Mouse (Mus musculus): ENCODE results near the gene Kbtbd13.
A peak's percentile ranks its signal among the peaks of the same experiment; 100 is the strongest.

The Kbtbd13 gene

DNA sequence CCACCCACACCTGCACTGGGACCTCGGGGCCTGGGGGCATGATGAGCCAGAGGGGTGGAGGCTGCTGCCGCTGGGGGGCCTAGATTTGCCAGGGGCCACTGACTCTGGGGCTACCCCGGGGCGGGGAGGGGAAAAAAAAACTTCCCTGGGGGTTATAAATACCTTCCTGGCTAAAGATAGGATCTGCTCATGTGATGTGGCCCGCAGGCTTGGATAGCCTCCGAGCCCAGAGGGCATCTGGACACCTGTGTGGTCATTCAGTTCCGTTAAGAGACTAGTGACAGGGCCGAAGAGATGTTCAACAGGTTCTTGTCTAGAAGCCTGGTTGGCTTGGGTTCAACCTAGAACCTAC lies at the start of gene Kbtbd13:
Kbtbd13 (minus strand) TSS at position 40 of the 352 bp plus-strand sequence.
- DNase-seq (ENCODE audit: extremely low spot score, low read depth, low spot score): no peak

DNA sequence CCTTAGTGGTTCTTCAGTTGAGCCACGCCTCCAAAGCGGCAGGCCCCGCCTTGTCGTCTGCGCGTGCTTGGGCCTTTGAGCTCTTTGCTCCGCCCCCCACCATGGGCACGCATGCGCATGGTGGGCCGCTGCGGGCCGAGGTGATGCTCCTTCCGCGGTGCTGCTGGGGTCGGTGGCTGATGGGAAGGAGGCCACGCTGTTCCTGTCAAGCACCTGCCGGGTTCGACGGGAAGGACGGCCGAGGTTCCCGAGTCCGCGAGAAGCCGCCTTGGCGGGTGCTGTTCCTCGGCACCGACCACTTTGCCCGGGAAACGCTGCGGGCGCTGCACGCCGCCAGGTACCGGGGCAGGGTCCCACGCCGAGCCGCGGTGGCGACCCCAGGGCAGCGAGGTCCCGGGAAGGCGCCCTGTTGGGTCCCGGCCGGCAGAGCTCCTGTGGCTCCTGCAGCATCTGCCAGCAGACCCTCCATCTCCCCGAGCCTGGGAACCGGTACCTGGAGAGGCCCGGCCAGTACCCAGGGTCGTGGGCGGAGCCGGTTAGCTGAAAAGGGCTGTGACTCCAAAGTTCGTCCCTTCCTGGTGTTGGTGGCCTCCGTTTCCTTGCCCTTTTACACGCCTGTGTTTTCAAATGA lies 44.3 kb upstream of the Kbtbd13 start, which contains the start of gene Mtfmt:
Mtfmt (plus strand) TSS at position 112 of the 631 bp plus-strand sequence.
- peak; percentile 77 for DNase-seq (ENCODE audit: extremely low spot score, low read depth, low spot score)

DNA sequence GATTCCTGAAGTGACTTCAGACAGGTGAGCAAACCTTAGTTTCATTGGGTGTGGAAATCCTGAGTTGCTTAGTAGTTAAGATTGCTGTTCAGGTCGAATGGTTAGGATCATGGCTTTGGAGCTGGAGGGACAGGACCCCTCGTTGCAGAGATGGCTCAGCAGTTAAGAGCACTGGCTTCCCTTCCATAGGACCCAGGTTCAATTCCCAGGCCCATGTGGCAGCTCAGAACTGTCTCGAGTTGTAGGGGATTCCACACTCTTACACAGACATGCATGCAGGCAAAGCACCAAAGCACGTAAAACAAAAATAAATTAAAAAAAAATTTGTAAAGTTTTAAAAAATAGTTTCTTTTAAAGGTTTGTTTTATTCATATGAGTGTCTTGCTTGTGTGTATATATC lies 43.8 kb upstream of the Kbtbd13 start:
- DNase-seq (ENCODE audit: extremely low spot score, low read depth, low spot score): no peak

DNA sequence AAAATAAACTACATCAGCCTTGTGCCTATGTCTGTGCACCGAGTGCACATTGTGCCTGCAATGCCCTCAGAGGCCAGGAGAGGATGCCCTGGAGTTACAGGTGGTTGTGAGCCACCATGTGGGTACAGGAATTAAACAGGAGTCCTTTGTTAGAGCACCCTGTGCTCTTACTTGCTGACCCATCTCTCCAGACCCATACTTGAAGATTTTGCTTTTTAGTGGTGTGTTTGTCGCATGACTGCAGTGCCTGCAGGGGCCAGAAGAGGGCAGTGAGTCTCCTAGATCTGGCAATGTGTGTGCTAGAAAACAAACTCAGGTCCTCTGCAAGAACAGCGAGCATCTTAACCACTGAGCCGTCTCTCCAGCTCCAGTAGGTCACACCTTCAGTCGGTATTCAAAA lies 42.7 kb upstream of the Kbtbd13 start:
- peak; percentile 16 for DNase-seq (ENCODE audit: extremely low spot score, low read depth, low spot score)

DNA sequence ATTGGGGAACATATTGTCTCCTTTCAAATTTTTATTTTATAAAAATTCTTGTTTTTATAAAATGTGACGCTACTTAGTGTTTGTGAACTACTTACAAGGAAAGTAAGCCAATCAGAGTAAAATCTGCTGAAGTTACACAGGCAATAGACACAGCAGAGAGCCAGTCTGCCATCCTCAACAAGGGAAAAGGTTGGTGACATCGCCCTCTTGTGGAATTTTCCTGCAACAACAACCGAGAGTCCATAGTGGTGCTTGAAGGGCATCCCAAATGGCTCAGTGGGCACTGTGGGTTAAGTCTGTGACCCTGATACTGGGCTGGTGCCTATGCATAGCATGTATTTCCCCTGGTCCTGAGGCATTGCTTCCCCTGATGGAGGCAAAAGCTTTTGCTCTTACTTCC lies 40.8 kb upstream of the Kbtbd13 start:
- peak; percentile 60 for DNase-seq (ENCODE audit: extremely low spot score, low read depth, low spot score)

DNA sequence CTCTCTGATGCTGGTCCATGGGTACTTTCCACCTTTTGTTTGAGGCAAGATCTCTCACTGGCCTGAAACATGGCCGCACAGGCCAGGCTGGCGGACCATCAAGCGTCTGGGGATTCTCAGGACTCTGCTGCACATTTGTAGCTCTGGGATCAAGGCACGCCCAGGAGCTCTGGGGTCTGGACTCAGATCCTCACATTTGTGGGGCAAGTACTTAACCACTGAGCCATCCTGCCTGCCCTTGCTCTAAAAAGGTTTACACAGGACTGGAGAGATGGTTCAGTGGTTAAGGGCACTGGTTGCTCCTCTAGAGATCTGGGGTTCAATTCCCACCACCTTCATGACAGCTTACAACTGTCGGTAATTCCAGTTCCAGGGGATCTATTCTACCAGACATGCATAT lies 39.5 kb upstream of the Kbtbd13 start:
- no peak for DNase-seq (ENCODE audit: extremely low spot score, low read depth, low spot score)

DNA sequence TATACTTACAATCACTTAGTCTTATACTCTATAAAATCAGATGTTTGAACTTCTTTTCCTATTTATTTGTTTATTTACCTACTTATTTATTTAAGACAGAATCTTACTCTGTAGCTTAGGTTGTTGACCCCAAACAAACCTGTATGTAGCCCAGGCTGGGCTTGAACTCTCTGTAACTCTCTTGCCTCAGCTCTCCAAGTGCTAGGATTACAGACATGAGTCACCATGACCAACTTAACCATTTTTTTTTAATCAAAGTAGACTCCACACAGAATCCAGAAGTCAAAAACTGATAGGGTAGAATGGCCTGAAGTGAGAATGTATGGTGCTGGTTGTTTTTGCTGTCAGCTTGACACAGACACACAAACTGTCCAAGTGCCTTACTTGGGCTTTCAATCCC lies 38.9 kb upstream of the Kbtbd13 start:
- no peak for DNase-seq (ENCODE audit: extremely low spot score, low read depth, low spot score)

DNA sequence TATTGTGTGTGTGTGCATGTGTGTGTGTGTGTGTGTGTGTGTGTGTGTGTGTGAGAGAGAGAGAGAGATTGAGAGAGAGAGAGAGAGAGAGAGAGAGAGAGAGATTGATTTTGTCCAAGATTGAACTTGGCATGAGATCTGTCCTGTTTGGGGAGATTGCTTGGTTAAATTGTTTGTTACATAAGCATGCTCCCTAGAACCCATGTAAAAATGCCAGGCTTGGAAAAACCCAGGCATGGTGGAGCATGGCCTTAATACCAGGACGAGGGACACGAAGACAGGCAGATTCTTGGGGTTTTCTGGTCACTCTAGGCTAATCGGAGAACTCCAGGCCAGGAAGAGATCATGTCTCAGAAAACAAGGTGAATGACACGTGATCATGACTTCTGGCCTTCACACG lies 36.6 kb upstream of the Kbtbd13 start:
- DNase-seq (ENCODE audit: extremely low spot score, low read depth, low spot score): no peak

DNA sequence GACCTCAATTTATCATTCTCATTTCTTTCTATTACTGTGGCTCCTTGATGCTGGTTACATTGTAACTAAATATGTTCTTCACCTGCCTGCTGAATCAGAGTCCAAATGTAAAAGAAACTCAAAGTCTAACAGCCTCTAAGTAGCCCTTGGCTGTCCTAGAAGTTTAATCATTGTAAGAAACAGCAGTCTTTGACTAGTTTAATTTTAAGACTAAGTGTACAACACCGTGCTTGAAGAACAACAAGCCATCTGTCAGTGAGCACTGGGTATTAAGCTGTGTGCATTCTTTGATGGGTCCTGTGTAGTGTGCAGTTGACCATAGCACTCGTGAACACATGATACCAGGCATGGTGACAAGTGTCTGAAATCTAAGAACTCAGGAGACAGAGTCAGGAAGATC lies 36.1 kb upstream of the Kbtbd13 start:
- DNase-seq (ENCODE audit: extremely low spot score, low read depth, low spot score): no peak

DNA sequence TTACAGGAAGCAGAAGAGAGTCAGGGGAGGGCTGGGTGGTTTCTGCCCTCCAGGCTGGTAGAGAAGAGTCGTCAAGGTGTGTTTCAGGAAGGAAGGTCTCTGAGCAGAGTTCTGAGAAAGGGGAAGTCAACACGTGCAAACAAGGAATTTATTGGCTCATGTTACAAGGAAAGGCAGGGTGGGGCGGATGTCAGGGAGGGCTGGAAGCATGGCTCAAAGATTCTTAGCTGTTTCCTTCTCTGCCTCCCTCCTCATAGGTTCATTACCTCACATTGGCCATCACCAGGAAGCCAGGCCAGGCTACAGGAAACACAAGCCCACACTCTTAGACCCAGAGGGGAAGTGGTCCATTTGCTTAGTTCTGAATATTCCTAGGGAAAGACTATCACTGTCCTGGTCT lies 32.9 kb upstream of the Kbtbd13 start:
- DNase-seq (ENCODE audit: extremely low spot score, low read depth, low spot score): no peak

DNA sequence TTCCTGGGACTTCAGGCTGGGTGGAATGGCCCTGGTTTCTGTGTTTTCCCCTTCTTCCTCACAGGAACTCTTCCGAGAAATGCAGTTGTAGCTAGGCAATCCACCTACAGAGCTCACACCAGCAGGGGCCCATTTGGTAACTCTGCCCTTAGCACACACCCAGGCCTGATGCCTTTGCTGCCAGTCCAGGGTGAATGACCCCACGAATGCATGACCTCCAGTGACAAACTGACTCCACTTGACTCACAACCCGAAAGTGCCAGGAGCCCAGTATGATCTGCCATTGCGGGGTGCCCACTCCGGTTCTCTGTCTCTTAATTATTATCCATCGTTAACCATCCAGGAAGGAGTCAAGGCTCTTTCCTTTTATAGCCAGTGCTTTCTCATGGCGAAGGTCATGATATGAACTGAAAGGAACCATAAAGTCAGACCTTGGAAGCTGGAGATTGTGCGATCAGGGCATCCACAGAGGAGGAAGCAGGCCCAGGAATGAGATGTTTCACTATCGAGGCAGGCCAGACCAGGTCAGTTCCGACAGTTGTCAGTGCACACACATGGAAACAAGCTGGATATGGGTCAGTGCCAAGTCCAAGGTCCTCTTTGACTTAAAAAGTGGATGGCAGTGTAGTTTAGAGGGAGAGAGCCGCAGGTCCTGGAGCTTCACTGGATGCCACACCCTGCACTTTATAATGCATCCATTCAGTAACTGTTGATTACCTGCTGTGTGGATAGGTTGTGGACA lies 31.5 kb upstream of the Kbtbd13 start, which contains the start of gene Slc51b:
Slc51b (minus strand) TSS at position 196 of the 742 bp plus-strand sequence.
- DNase-seq (ENCODE audit: extremely low spot score, low read depth, low spot score): no peak

DNA sequence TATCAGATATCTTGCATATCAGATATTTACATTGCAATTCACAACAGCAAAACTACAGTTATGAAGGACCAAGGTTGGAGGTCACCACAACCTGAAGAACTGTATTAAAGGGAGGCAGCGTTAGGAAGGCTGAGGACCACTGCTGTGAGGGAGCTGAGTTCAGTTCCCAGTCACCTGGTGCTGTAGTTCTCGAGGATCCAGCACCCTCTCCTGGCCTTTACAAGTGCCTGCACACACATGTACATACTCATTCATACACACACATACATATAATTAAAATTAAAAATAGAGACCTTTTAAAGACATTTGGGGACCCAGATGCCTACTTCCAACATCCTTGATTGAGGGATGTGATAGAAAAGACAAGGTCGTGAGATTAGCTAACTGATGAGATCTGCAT lies 28.2 kb upstream of the Kbtbd13 start:
- DNase-seq (ENCODE audit: extremely low spot score, low read depth, low spot score): no peak

DNA sequence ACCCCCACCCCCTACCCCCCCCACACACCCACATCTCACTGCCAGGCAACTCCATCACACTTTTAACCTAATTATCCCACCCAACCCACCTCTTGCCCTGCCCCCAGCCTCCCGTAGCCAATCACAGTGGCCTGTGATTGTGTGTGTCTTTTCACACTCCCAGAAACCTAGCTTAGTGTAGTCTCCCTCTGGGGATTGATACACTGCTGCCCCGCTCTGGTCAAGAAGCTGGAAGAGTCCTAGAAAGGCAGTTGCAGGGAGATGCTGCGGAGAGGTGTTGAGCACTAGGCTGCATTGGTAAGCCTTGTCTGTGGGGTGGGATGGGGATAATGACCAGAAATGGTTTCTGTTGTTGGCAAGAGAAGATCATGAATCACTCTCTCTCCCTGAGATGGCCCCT lies 26.3 kb upstream of the Kbtbd13 start:
- DNase-seq (ENCODE audit: extremely low spot score, low read depth, low spot score): no peak

DNA sequence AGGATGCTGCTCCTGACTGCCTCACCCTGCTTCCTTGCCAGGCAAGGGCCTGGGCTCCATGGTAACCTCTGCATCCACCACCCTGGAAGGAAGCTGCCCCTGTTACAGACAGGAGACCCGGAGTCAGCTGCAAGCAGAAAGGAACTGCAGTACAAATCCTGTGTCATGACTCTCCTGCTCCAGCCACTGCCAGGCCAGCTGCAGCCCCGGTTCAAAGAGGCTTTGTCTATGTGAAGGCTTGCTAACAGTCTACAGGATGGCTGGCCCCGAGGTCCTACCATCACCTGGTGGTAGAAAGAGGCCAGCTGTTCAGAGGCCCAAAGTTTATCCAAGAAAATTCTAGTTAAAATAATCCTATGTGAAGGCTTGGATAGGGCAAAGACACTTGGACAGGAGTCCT lies 19.9 kb upstream of the Kbtbd13 start:
- no peak for DNase-seq (ENCODE audit: extremely low spot score, low read depth, low spot score)

DNA sequence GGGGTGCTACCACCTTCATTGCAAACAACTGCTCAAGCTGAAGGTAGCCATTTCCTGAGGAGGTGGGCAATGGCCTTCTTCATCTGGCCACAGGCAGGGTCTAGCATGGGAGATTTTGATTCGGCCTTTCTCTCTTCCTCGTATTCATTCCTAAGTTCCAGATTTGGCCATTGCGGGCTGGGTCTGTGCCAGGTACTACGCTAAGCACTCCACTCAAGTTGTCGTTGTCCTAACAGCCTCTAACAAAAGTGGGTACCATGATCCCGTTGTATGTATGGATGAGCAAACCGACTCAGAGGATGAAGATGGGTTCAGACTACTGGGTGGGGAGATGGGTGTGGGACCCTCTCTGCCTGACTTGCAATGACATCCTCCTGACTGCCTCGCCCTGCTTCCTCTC lies 18.9 kb upstream of the Kbtbd13 start:
- DNase-seq (ENCODE audit: extremely low spot score, low read depth, low spot score): no peak

DNA sequence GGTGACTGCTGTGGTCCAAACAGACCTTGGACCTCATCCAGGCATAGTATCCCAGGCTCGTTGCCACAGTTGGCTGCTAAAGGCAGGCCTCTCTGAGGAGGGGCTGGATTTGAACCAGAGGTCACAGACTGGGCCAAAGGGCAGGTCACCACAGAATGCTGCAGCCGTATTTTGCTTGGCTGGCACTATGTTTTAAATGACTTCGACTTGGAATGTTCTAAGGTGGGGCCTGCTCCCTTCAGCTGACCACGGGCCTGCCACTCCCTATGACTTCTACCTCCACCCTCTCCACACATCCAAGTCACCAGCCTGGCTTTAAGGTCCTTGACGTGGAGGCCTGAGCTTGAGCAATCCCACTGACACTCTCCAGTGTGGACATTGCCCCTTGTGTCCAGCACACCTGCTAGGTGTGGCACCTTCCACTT lies 17.4 kb upstream of the Kbtbd13 start:
- no peak for DNase-seq (ENCODE audit: extremely low spot score, low read depth, low spot score)

DNA sequence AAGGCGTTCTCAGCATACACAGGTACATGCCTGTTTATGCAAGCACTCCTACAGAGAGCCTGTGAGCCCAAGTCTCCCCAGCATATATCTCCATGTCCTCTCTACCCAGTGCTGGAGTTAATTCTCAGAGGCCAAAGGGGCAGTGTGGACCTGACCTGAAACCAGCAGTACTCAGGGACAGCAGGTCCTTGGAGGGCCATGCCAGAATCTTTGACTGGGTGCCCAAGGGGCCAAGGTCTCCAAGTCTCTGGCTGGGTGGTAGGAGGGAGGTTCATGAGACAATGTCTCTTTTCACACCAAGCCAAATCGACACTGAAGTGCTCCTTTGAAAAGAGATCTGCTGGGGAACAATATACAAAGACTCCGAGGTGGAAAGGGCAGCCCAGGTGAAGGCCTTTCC lies 16.4 kb upstream of the Kbtbd13 start:
- no peak for DNase-seq (ENCODE audit: extremely low spot score, low read depth, low spot score)

DNA sequence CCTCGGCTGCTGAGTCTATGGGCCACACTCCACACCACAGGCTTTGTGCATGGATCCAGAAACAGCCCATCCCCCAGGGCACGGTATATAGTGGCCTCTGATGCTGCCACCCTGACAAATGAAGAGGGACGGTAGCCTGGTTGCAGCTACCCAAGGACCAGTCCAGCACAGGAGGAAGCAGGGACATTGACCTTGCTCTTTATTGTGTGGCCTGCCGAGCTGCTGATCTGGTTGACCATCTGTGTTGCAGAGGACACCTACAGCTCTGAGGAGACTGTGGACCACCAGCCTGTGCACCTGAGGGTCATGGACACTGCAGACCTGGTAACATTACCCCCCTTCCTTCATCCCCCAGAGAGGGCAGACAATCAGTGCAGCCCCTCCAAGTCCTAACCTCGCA lies 15.9 kb upstream of the Kbtbd13 start:
- no peak for DNase-seq (ENCODE audit: extremely low spot score, low read depth, low spot score)

DNA sequence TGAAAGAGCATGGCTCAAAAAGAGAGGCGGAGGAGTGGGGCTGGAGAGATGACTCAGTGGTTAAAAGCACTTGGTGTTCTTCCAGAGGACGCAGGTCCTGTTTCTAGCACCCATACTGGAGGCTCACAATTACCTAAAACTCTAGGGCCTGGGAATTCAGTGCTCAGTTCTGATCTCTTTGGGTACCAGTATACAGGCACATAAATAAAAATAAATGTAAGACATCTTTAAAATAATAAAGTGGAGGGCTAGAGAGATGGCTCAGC lies 13.7 kb upstream of the Kbtbd13 start:
- no peak for DNase-seq (ENCODE audit: extremely low spot score, low read depth, low spot score)

DNA sequence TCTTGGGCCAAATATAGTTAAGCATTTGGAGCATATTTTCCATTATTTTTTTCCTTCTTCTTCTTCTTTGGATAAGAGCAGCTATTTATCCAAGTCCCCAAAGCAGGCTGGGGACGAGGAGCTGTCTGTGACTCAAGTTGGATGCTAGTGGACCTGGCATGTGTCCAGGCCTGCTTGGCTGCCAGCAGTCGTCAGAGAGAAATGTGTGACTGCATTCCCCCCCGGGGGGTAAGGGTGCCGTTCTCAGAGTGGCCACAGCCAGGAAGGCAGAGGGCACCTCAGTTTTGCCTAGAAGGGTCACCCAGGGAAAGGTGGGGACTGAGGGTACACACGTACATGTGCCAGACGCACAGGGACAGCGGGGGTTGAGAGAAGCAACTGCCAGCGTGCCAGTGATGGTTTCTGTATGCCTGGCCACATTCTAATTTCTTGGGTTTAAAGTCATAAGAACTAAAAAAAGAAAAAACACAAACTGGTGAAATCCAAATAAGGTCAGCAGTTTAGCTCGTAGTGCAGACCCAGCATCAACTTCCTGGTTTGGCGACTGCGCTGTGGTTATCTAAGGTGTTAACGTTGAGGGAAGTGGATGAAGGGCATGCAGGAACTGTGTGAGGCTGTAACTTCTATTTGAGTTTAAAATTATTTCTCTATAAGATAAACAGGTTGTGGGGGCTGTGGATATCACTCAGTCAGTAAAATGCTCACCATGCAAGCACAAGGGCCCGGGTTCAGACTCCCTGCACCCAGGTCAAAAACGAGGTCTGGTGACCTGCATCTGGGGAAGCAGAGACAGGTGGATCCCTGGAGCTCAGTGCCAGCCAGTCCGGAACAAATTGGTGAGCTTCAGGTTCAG lies 13.1 kb upstream of the Kbtbd13 start:
- no peak for DNase-seq (ENCODE audit: extremely low spot score, low read depth, low spot score)

DNA sequence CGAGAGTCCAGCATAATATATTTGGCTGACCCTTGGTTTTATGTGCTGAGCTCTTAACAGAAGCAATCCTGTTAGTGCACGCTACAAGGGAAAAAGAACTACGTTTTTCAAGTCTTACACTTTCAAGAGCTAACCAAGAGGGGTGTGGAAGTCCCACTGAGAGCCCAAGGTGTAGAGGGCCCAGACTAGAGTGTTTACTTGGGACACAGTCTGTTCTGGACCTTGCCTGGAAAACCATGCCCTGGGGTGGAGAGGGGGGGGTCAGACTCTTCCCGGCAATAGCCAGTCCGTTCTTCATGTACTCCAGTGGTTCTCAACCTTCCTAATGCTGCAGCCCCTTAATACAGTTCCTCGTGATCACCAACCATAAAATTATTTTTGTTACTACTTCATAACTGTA lies 8.5 kb upstream of the Kbtbd13 start:
- no peak for DNase-seq (ENCODE audit: extremely low spot score, low read depth, low spot score)

DNA sequence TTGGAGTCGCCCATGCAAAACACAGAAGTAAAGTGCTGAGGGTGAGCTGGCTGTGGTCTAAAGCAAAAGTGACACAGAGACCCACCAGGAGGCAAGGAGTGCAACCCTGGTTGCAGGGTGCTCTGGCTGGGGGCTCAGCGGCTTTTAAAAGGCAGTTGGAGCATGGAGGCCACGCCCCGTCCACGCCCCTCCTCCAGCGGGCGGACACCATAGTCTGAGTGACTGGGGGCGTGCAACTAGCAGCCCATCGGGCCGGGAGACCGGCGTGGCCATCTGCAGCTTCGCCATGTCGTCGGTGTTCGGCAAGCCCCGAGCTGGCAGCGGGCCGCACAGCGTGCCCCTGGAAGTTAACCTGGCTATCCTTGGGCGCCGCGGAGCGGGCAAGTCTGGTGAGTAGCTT lies 6.8 kb upstream of the Kbtbd13 start, which contains the start of gene Rasl12:
Rasl12 (plus strand) TSS at position 228 of the 400 bp plus-strand sequence.
- no peak for DNase-seq (ENCODE audit: extremely low spot score, low read depth, low spot score)

Measured in hindlimb bud, embryonic 11.5 days (tissue).